Mouse (Mus musculus) left cerebral cortex, postnatal 10 days (tissue): ENCODE measurements around the gene Fbxl16. TPM values are rescaled to one million over a fixed set of nuclear protein-coding genes. Genes with fewer than 3 reads are reported as not detected.

Experiments used
- DNase-seq, 2 experiments: peaks; one replicate each; pipeline ENCODE4 v3.0.0; 2021 to 2022; ENCODE audit warnings: low spot score in 2 of 2, mixed read lengths in 1 of 2; ENCODE audit errors: extremely low spot score in 1 of 2
- intact Hi-C: fragments of 180-260 bp; cut with DNase I; formaldehyde crosslinking; loops from one replicate; pipeline ENCODE4 v1.15.1; 2025
- total RNA-seq, 2 experiments: library from RNA; stranded (reverse); gene quantifications; 2 replicates each; pipeline ENCODE4 v1.2.3; 2021

Fbxl16 gene
- total RNA-seq, 2 experiments from 2014 or later = 306 to 311 TPM

- peak in 1 of 2 experiments; percentile 29 for DNase-seq
- intact Hi-C loops = no loop called here
Measured at GRCm38 (mm10) chr17:25824362-25825142, 15.7 kb downstream of the Fbxl16 start.

DNA sequence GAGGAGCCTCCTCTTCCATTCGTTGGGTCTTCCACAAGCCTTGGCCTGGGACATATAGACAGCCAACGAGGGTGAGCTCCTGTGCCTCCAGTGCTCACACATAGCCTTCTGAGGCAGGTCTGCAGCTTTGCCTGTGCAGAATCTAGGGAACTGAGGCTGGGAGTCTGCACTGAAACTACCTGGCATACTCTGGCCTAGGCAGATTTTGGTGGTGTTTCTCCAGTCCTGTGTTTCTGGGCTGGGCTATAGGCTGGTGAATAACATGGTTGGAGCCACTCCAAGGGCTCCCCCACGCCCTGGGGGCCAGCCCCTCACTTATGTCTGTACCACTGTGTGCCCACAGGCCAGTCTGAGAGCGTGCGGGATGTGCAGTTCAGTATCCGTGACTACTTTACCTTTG, 16.4 kb downstream of the Fbxl16 start:
- intact Hi-C loops = no loop called here

DNA sequence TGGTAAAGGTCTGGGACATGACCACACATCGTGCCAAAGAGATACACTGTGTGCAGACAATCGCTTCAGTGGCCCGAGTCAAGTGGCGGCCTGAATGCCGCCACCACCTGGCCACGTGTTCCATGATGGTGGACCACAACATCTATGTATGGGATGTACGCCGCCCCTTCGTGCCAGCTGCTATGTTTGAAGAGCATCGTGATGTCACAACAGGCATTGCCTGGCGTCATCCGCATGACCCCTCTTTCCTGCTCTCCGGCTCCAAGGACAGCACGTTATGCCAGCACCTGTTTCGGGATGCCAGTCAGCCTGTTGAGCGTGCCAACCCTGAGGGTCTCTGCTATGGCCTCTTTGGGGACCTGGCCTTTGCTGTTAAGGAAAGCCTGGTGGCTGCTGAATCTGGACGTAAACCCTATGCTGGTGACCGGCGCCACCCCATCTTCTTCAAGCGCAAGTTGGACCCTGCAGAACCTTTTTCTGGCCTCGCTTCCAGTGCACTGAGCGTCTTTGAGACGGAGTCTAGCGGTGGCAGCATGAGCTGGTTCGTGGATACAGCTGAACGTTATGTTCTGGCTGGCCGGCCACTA, 17.2 kb downstream of the Fbxl16 start:
- intact Hi-C loops = no loop called here
- no peak for DNase-seq

More for the DNA sequence above, 16.4 kb downstream of the Fbxl16 start:
- DNase-seq = peak in 1 of 2 experiments; percentile 22

DNA sequence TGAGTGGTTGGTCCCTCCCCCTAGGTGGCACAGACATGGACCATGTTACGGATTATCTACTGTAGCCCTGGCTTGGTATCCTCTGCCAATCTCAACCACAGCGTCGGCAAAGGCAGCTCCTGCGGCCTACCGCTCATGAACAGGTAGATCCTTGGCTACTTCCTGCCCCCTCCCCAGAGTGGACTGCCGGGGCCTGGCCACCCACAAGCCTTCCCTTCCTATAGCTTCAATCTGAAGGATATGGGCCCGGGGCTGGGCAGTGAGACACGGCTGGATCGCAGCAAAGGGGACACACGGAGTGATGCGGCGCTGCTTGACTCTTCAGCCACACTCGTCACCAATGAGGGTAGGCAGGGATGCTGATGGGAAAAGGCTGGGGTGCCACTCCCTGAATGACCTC, 18.1 kb downstream of the Fbxl16 start:
- peak in 1 of 2 experiments; percentile 23 for DNase-seq
- intact Hi-C loops = no loop called here

DNA sequence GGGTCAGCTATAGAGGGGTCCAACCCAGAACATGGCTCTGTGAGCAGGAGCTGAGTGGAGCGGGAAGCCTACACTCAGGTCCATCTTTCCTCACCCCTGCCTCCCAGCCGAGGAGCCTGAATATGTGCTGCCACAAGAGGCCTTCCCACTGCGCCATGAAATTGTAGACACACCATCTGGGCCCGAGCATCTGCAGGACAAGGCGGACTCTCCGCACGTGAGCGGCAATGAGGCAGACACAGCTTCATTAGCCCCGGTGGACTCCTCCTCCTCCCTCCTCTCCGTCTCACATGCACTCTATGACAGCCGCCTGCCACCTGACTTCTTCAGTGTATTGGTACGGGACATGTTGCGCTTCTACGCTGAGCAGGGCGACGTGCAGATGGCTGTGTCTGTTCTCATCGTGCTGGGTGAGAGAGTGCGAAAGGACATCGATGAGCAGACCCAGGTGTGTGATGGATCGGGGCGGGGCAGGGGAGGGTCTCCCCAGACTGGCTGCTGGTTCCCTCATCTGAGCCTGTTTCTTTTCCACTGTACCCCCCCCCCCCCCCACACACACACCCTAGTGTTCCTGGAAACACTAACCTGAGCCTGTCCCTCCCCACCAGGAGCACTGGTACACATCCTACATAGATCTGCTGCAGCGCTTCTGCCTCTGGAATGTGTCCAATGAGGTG, 18.8 kb downstream of the Fbxl16 start:
- peak in 1 of 2 experiments; percentile 30 for DNase-seq
- intact Hi-C loops = no loop called here

DNA sequence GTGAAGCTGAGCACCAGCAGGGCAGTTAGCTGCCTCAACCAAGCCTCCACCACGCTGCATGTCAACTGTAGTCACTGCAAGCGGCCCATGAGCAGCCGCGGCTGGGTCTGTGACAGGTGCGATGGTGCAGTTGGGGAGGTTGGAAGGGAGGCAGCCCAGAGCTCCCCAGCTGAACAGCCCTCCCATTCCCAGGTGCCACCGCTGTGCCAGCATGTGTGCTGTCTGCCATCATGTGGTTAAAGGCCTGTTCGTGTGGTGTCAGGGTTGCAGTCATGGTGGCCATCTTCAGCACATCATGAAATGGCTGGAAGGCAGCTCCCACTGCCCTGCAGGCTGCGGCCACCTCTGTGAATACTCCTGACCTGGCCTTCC, 19.3 kb downstream of the Fbxl16 start:
- intact Hi-C loops = no loop called here
- DNase-seq = peak in 1 of 2 experiments; percentile 45

DNA sequence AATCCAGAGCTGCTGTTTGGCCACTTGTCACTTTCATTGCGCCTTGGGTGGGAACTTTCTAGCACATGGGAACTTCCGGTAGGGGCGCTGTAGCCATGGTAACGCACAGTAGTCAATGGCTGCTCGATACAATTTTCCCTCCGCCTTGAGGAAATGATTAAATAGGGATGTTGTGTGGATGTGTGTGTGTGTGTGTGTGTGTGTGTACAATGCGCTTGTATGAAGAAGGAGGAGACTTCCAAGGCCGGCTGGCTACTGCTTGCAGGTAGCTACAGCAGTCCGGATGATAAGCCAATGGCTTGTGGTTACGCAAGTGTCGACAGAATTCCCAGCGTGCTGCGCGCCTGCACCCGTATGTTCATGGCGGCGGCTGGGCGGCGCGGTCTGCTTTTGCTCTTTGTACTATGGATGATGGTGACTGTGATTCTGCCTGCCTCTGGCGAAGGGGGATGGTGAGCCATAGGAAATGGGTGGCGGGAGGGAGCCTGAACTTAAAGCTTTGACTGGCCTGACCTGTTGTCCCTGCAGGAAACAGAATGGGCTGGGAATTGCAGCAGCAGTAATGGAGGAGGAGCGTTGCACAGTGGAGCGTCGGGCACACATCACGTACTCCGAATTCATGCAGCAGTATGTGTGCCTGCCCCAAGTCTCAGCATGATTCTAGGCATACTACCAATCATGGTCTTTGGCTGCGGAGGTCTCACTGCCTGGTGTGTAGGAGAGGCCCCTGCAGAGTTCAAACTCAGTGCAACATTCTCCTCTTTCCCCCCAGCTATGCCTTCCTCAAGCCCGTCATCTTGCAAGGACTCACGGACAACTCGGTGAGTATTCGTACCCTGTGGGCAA, 20.1 kb downstream of the Fbxl16 start, which contains the start of gene Jmjd8:
Gene Jmjd8, plus strand, starts transcription at position 156 of the 846 bp plus-strand sequence.
- intact Hi-C loops = no loop called here

GRCm38 (mm10) chr17:25829558-25830017, 20.7 kb downstream of the Fbxl16 start:
- DNase-seq = peak in 1 of 2 experiments; percentile 26
- intact Hi-C loops = no loop called here

More for the DNA sequence above, 20.1 kb downstream of the Fbxl16 start, which contains the start of gene Jmjd8:
- peak; percentile 78 to 87 for DNase-seq

DNA sequence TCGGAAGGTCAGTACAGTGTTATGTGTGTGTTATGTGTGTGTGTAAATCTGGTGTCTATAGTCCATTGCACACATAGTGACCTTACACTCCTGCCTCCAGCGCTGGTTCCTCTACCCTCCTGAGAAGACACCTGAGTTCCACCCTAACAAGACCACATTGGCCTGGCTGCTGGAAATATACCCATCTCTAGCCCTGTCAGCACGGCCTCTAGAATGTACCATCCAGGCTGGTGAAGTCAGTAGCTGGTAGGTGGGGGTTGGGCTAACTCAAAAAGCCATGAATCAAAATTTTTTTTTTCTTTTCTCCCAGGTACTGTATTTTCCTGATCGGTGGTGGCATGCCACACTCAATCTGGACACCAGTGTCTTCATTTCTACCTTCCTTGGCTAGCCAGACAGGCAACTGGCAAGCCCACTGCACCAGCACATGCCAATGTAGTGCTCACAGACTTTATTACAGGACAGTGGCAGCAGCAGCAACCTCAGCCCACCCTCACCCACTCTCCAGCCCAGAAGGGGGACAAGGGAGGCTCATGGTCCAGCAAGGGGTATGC, 21.4 kb downstream of the Fbxl16 start:
- DNase-seq = no peak
- intact Hi-C loops = no loop called here

GRCm38 (mm10) chr17:25830806-25831431, 22.0 kb downstream of the Fbxl16 start:
- intact Hi-C loops = no loop called here

DNA sequence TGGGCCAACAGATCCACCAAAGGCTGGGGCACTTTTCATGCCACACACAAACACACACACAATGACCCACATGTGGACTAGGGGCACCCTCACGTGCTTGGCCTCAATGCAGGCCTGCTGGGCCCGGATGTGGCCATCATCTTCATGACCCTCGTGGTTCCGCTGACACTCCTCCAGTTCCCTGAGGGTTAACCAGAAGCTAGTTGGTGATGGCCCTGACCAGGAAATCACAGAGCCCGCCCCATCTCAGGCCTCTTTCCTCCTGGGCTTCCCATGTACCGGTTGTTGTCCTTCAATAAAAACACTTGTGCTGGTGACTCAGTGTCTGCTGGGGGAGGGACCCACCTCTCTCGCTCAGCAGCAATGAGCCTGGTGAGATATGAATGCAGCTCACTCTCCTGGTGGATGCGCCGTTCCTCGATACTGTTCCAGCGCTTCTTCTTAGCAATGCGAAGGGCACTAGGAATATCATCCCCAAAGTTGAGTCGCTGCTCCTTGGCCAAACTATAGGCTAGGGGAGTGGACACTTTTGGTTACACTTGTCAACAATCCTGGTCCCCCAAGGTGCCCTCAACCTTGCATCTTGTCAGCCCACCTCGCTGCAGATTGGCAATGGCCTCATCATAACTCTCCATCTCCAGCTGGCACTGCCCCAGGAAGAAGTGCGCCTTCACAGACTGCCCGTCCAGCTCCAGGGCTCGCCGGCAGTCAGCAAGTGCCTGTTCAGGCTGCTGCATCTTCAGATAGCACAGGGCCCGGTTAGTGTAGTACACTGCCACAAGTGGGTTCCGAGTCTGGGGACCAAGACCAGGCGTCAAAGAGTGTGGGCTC, 22.8 kb downstream of the Fbxl16 start:
- DNase-seq = peak in 1 of 2 experiments; percentile 70
- intact Hi-C loops = no loop called here

More at GRCm38 (mm10) chr17:25830806-25831431, 22.0 kb downstream of the Fbxl16 start:
- DNase-seq = no peak

- intact Hi-C loops = no loop called here
- peak; percentile 98 to 100 for DNase-seq
Measured at GRCm38 (mm10) chr17:25832436-25833290, 23.8 kb downstream of the Fbxl16 start.

DNA sequence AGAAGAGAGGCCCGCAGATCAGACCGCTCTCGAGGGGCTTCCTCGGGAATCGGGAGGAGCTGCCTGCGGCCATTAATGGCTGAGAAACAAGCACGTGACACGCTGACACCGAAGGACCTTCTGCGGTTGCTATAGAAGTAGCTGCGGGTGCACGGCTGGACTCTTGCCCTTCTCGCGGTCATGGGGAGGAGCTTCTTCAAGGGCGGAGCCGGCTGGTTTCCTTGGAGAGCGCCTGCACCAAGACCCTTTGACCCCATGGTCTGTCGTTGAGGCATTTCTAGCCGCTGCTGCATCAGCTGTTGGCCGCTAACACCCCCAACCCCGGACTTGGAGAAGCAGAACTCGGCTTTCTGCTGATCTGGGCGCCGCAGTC, 24.4 kb downstream of the Fbxl16 start, which contains the start of gene Stub1:
Gene Stub1, minus strand, starts transcription at position 114 of the 373 bp plus-strand sequence.
- DNase-seq = peak; percentile 87 to 93
- intact Hi-C loops = no loop called here

- intact Hi-C loops = no loop called here
- peak in 1 of 2 experiments; percentile 32 for DNase-seq
Measured at GRCm38 (mm10) chr17:25833961-25834594, 25.2 kb downstream of the Fbxl16 start.

DNA sequence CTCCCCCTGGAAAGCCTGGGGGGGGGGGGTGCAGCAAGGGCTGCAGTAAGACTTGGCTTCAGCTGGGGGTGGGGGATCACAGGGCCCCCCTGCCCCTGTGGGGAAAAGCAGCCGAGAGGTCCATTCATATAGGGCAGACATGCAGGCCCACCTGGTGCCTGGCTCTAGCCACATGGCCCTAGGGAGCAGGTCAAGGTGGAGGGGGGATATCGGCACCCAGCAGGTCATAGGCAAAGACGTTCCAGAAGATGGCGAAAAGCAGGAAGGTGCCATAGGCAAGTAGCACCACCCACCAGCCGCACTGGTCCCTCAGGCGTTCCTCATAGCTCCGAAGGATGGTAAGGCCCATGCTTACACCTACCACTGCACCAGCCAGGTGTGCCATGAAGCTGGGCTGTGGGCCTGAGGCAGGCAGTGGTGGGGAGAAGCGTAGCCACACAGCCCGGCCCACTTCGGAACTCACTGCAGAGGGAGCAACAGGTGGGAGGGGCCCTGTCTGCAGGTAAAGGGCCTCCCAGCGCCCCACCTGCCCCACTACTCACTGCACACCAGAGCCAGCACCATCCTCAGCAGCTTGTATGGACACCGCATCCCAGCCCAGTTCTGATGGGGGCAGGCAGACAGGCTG, 25.8 kb downstream of the Fbxl16 start:
- intact Hi-C loops = no loop called here
- DNase-seq = no peak
